Mouse (Mus musculus): ENCODE results near the gene Disp2. TPM values are rescaled to one million over a fixed set of nuclear protein-coding genes. Genes with fewer than 3 reads are reported as not detected.

Gene Disp2
- 0.04 and 0.06 TPM in 2 replicates for polyA plus RNA-seq (2012)

GRCm38 (mm10) chr2:118779504-118780480 lies at the start of gene Disp2:
Gene Disp2 (plus strand): TSS chr2:118779719.

GRCm38 (mm10) chr2:118745232-118745884 lies 34.2 kb upstream of the Disp2 start, which contains the start of gene Inafm2:
Gene Inafm2 (plus strand): TSS chr2:118745758.

GRCm38 (mm10) chr2:118761906-118762783 lies 17.4 kb upstream of the Disp2 start, which contains the start of gene Ccdc9b:
Gene Ccdc9b (minus strand): TSS chr2:118762661.

GRCm38 (mm10) chr2:118772158-118772874 lies 7.2 kb upstream of the Disp2 start, which contains the start of gene Phgr1:
Gene Phgr1 (plus strand): TSS chr2:118772769.

GRCm38 (mm10) chr2:118813981-118814836 lies 34.7 kb downstream of the Disp2 start, which contains the start of gene Knstrn:
Gene Knstrn (plus strand): TSS chr2:118814003.

Other genes starting within 250 kb of the Disp2 start
- gene Bmf, start 230.0 kb upstream of the Disp2 start, polyA plus RNA-seq (2012), result 2.5 and 12.5 TPM in 2 replicates
- 13.7 and 14.8 TPM in 2 replicates for gene Bub1b, start 181.5 kb upstream of the Disp2 start, polyA plus RNA-seq (2012)
- gene Pak6, start 116.4 kb upstream of the Disp2 start, polyA plus RNA-seq (2012), result 1.2 and 1.9 TPM in 2 replicates
- 0.72 and 2.2 TPM in 2 replicates for gene Ankrd63, start 75.8 kb upstream of the Disp2 start, polyA plus RNA-seq (2012)
- gene Plcb2, start 51.3 kb upstream of the Disp2 start, polyA plus RNA-seq (2012), result 96.3 and 125 TPM in 2 replicates
- 39.8 and 40.6 TPM in 2 replicates for gene Inafm2, start 34.0 kb upstream of the Disp2 start, polyA plus RNA-seq (2012)
- gene Ccdc9b, start 17.1 kb upstream of the Disp2 start, polyA plus RNA-seq (2012), result 0.35 and 0.38 TPM in 2 replicates
- not detected in 2 replicates for gene Phgr1, start 7.0 kb upstream of the Disp2 start, polyA plus RNA-seq (2012)
- 96.3 and 140 TPM in 2 replicates for gene Knstrn, start 34.3 kb downstream of the Disp2 start, polyA plus RNA-seq (2012)
- 24.7 and 27.6 TPM in 2 replicates for gene Ivd, start 82.2 kb downstream of the Disp2 start, polyA plus RNA-seq (2012)
- 35.3 and 39.5 TPM in 2 replicates for gene Bahd1, start 120.7 kb downstream of the Disp2 start, polyA plus RNA-seq (2012)
- gene Chst14, start 146.8 kb downstream of the Disp2 start, polyA plus RNA-seq (2012), result 6.7 and 12.2 TPM in 2 replicates
- 7.3 and 7.7 TPM in 2 replicates for gene Ccdc32, start 249.7 kb downstream of the Disp2 start, polyA plus RNA-seq (2012)

All from megakaryocyte-erythroid progenitor cell, adult 5 weeks (primary cell).